Mouse (Mus musculus) intestine, embryonic 16.5 days (tissue): ENCODE data around the gene Cd300lb. TPM values are rescaled to one million over a fixed set of nuclear protein-coding genes. Genes with fewer than 3 reads are reported as not detected.

Source experiments
- ATAC-seq: fragments of 200-750 bp; cut with Nextera tagmentation; 2 replicates; pipeline ENCODE4 v1.8.0; 2017; ENCODE audit warnings: moderate TSS enrichment, moderate library complexity
- H3K27ac ChIP-seq: fragments of 300-500 bp; sonication (generic); 2 replicates; pipeline ENCODE4 v1.5.1; 2014; ENCODE audit warnings: mild to moderate bottlenecking, low read length
- H3K27me3 ChIP-seq: fragments of 300-500 bp; sonication (generic); replicated peaks from 2 replicates; pipeline ENCODE4 v1.6.1; 2014; ENCODE audit warnings: low read length, control low read depth, mixed read lengths; ENCODE audit not compliant: control insufficient read depth, insufficient read depth
- H3K36me3 ChIP-seq: fragments of 300-500 bp; sonication (generic); 2 replicates; pipeline ENCODE4 v1.6.1; 2014; ENCODE audit warnings: low read length, control low read depth; ENCODE audit not compliant: control insufficient read depth, insufficient read depth
- H3K4me1 ChIP-seq: fragments of 300-500 bp; sonication (generic); 2 replicates; pipeline ENCODE4 v1.6.1; 2014; ENCODE audit warnings: low read length, control low read depth, mixed read lengths; ENCODE audit not compliant: control insufficient read depth, insufficient read depth
- H3K4me2 ChIP-seq: fragments of 300-500 bp; sonication (generic); 2 replicates; pipeline ENCODE4 v1.6.1; 2014; ENCODE audit warnings: low read depth, low read length, control low read depth
- H3K4me3 ChIP-seq: fragments of 300-500 bp; sonication (generic); 2 replicates; pipeline ENCODE4 v1.5.1; 2014; ENCODE audit warnings: mild to moderate bottlenecking, low read length
- H3K9ac ChIP-seq: fragments of 300-500 bp; sonication (generic); 2 replicates; pipeline ENCODE4 v1.6.1; 2014; ENCODE audit warnings: low read depth, low read length
- H3K9me3 ChIP-seq: fragments of 300-500 bp; sonication (generic); 2 replicates; pipeline ENCODE4 v1.6.1; 2016; ENCODE audit warnings: low read length, control low read depth; ENCODE audit not compliant: control insufficient read depth
- WGBS: fragments of 180-500 bp; shearing (Covaris S2); extraction: QIAGEN DNeasy Blood & Tissue Kit; methylation state at CpG from one replicate; pipeline ENCODE4 v1.1.7; 2014; 5-methylcytosine and 5-hydroxymethylcytosine counted together
- polyA plus RNA-seq: library from polyadenylated mRNA; unstranded; fragments of >200 nt; fragmentation: Nextera tagmentation; extraction: Ambion mirVana; gene quantifications from 2 replicates; pipeline ENCODE4 v1.2.1, GENCODE M21; 2015

Gene Cd300lb
- polyA plus RNA-seq, result 0.23 and 0.33 TPM in 2 replicates

DNA sequence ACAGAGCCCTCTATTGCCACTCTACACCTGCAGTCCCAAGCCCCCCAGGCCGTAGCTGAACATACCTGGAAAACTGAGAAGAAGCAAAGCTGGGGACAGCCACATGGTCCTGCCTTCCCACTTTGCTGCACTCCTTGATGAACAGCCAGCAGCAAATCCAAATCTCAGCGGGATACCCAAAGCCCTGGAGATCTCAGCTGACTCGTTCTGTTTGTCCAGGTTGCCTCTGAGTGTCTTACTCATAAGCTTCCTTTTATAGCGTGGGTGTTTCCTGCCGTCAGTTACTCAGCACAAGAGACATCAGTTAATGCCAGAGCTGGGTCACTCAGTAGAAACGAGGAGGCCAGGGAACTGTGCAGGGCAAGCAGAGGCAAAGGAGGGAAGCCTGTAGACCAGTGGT, at the start of gene Cd300lb:
Gene Cd300lb, minus strand, starts transcription at position 243 of the 400 bp plus-strand sequence.
- Histone ChIP-seq H3K4me1 (no peaks in the 10 kb centered on the region), H3K27me3 (no peaks in the 10 kb centered on the region), H3K4me2 (no peak within 1 kb of the TSS), H3K9me3 (no peaks in the 10 kb centered on the region), H3K36me3 (no peaks in the 10 kb centered on the region), H3K4me3 (no peak within 1 kb of the TSS), H3K27ac (no peak within 1 kb of the TSS), H3K9ac (no peak within 1 kb of the TSS)
- no peak for ATAC-seq
- WGBS, result 37% methylated on average over 6 of the region's 6 CpGs

DNA sequence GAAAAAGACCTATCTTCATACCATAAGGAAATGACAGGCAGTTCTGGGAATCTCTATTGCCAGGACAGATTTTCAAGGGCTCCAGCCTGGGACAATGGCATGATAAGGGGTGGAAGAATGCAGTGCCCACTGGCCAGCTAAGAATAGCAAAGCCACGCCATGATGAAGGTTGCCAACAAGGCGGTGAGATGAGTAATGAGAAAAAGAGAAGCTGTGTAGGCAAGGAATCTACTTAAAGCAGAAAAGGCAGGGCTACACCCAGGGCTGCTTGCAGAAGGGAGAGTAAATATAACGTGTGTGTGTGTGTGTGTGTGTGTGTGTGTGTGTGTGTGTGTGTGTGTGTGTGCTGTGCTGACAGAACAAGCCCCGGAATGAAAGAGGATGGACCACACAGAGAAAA, 47.7 kb upstream of the Cd300lb start:
- WGBS, result 70% methylated on average over 4 of the region's 4 CpGs
- H3K9ac ChIP-seq, result no peak overlapping the region
- no peak for ATAC-seq
- no peak overlapping the region for H3K4me2 ChIP-seq
- 0 out of 2 replicates have a peak, but pooled peaks cover 2% of the 10 kb centered on the region for H3K9me3 ChIP-seq
- no peaks in the 10 kb centered on the region for H3K36me3 ChIP-seq
- H3K4me3 ChIP-seq, result no peak overlapping the region
- no peaks in the 10 kb centered on the region for H3K4me1 ChIP-seq
- H3K27ac ChIP-seq, result no peak overlapping the region
- no peaks in the 10 kb centered on the region for H3K27me3 ChIP-seq

- H3K9me3 ChIP-seq, result peaks cover 3% of the 10 kb centered on the region; the same call in 1 of the 2 replicates
- no peaks in the 10 kb centered on the region for H3K27me3 ChIP-seq
- no peak overlapping the region for H3K9ac ChIP-seq
- no peak for ATAC-seq
- H3K4me3 ChIP-seq, result no peak overlapping the region
- no peak overlapping the region for H3K27ac ChIP-seq
- 82% methylated on average over 10 of the region's 10 CpGs for WGBS
- H3K4me2 ChIP-seq, result no peak overlapping the region
- H3K36me3 ChIP-seq, result no peaks in the 10 kb centered on the region
- no peaks in the 10 kb centered on the region for H3K4me1 ChIP-seq
Measured at GRCm38 (mm10) chr11:114972726-114973125, 38.5 kb upstream of the Cd300lb start.

DNA sequence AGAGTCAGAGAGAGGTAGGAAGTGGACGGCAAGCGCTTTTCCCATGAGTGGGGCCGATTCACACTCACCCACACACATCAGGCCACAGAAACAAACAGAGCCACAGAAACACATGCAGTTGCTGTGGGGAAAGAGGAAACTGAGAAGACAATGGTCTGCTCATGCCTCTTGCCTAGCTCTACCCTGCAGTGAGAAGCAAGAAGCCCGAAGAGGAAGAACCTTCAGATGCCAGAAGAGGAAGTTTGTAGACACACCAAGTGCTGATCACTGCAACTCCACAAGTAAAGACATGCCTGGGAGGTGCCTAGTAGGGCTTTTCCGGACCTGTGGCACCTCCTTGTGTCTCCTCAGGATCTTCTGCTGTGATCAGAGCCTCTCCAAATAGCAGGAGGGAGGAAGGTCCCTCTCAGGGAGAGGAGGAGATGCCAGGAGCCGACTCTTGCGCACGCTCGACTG, 34.6 kb upstream of the Cd300lb start, which contains the start of gene Cd300c:
Gene Cd300c, minus strand, starts transcription at position 406 of the 456 bp plus-strand sequence.
- no peak within 1 kb of the TSS for H3K4me2 ChIP-seq
- H3K4me1 ChIP-seq, result no peaks in the 10 kb centered on the region
- no peak within 1 kb of the TSS for H3K9ac ChIP-seq
- no peaks in the 10 kb centered on the region for H3K36me3 ChIP-seq
- no peak within 1 kb of the TSS for H3K4me3 ChIP-seq
- H3K9me3 ChIP-seq, result no peaks in the 10 kb centered on the region; the same call in 1 of the 2 replicates
- ATAC-seq, result no peak
- 85% methylated on average over 9 of the region's 9 CpGs for WGBS
- H3K27me3 ChIP-seq, result no peaks in the 10 kb centered on the region
- H3K27ac ChIP-seq, result no peak within 1 kb of the TSS

- Histone ChIP-seq H3K27ac (no peak overlapping the region), H3K4me2 (no peak overlapping the region), H3K9me3 (no peaks in the 10 kb centered on the region), H3K36me3 (no peaks in the 10 kb centered on the region), H3K9ac (no peak overlapping the region), H3K27me3 (no peaks in the 10 kb centered on the region), H3K4me3 (no peak overlapping the region), H3K4me1 (no peaks in the 10 kb centered on the region)
- 56% methylated on average over 3 of the region's 3 CpGs for WGBS
- no peak for ATAC-seq
Measured at GRCm38 (mm10) chr11:114965182-114965828, 31.1 kb upstream of the Cd300lb start.

DNA sequence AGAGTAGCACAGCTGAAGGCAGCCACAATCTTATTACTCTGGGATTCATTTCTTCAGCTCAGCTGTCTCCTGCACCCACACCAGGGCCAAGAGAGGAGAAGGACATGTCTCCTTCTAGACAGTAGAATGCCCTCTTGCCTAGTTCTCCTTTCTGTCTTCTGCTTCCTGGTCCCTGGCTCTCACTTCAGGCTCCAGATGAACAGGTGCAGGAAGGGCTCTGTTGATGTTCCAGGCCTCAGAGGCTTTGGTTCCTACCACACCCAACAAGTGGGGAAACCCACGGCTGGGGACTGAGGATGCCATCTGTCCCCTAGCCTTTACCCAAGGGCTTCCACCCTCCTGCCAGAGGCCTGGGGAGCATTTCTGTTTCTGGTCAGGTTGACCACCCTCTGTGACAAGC, 26.2 kb upstream of the Cd300lb start:
- no peaks in the 10 kb centered on the region for H3K4me1 ChIP-seq
- no peaks in the 10 kb centered on the region for H3K27me3 ChIP-seq
- ATAC-seq, result no peak
- WGBS, result 84% methylated on average over 1 of the region's 1 CpGs
- H3K27ac ChIP-seq, result no peak overlapping the region
- H3K9me3 ChIP-seq, result no peaks in the 10 kb centered on the region
- no peak overlapping the region for H3K9ac ChIP-seq
- no peak overlapping the region for H3K4me2 ChIP-seq
- H3K36me3 ChIP-seq, result no peaks in the 10 kb centered on the region
- no peak overlapping the region for H3K4me3 ChIP-seq

DNA sequence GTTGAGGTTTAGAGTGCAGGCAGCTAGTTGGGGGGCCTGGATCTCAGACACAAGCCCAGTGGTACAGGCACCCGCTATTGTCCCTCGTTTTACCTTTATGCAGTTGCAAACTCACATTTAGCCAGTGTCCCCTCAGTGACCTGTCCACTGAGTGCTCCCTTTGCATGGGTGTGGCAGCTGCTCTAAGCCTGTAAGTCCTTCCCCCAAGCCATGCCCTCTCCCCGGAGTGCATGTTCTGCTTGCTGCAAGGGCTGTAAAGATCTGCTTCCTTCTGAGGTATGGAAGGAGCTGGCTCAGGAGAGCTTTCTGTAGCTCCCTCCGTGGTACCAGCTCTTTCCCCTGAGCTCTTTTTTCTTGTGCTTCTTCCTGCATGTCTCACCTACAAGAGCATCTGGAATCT, 595 bp downstream of the Cd300lb start:
- no peak for ATAC-seq
- Histone ChIP-seq H3K4me2 (no peak overlapping the region), H3K9me3 (no peaks in the 10 kb centered on the region), H3K27ac (no peak overlapping the region), H3K27me3 (no peaks in the 10 kb centered on the region), H3K4me3 (no peak overlapping the region), H3K9ac (no peak overlapping the region), H3K4me1 (no peaks in the 10 kb centered on the region), H3K36me3 (no peaks in the 10 kb centered on the region)
- WGBS, result 65% methylated on average over 4 of the region's 4 CpGs

DNA sequence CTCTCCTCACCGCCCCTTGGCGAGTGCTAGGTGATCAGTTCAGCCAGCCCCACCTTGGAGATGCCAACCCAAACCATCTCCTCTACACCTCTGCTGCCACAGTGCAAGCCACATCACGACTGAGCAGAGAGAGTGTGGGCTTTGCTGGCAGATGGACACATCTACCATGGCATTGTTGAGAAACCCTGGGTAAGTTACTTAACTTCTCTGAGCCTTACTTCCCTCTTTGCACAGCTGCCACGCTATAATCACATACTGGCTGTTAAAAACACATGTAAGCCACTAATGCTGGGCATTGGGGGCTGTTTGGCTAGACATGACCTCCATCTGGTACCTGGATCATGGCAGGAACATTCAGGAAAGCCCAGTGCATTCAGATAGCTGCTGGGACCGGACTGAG, 3.1 kb downstream of the Cd300lb start:
- no peaks in the 10 kb centered on the region for H3K9me3 ChIP-seq
- no peaks in the 10 kb centered on the region for H3K4me1 ChIP-seq
- no peaks in the 10 kb centered on the region for H3K36me3 ChIP-seq
- no peak for ATAC-seq
- no peak overlapping the region for H3K4me3 ChIP-seq
- H3K27ac ChIP-seq, result no peak overlapping the region
- 82% methylated on average over 5 of the region's 5 CpGs for WGBS
- H3K4me2 ChIP-seq, result no peak overlapping the region
- no peak overlapping the region for H3K9ac ChIP-seq
- no peaks in the 10 kb centered on the region for H3K27me3 ChIP-seq

DNA sequence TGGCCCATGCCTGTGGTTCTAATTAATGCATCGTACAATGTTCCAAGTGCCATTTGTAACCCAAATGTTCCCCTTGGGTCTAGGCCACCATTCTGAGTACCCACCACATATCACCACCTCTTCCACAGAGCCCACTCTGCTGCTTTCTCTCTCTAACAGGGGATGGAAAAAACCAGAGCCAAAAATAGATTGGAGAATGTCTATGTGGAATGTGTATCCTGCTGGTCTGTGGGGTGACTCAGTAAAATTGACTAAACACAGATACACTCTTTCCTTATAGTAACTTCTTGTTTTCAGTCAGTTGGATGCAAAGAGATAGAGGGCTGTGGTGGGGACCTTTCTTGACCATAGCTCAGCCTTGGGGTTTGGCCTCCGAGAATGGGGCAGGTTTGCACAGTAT, 4.6 kb downstream of the Cd300lb start:
- Histone ChIP-seq H3K4me2 (no peak overlapping the region), H3K9ac (no peak overlapping the region), H3K27ac (no peak overlapping the region), H3K9me3 (no peaks in the 10 kb centered on the region), H3K4me3 (no peak overlapping the region), H3K36me3 (no peaks in the 10 kb centered on the region), H3K4me1 (no peaks in the 10 kb centered on the region), H3K27me3 (no peaks in the 10 kb centered on the region)
- ATAC-seq, result no peak
- WGBS, result 80% methylated on average over 2 of the region's 2 CpGs

DNA sequence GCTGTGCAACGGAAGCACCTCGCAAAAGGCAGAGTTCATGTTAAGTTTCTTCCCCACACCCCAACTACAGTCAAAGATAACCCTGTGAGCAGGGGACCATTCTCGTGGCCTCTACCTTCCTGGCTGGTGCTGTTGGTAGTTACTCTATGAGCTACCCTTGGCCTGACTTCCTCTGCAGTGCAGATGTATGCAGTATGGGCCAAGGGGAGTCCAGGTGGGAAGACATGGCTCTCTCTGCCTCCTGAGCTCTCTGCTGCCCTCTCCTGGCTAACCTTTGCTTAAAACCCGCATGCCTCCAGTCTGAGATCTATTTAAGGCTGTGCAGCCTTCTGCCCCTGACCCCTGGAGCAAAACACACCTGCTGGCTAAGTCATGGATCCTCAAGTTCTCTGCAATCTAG, 10.2 kb downstream of the Cd300lb start:
- H3K27ac ChIP-seq, result no peak overlapping the region
- H3K4me3 ChIP-seq, result no peak overlapping the region
- H3K4me2 ChIP-seq, result no peak overlapping the region
- ATAC-seq, result no peak
- no peak overlapping the region for H3K9ac ChIP-seq
- WGBS, result 69% methylated on average over 4 of the region's 4 CpGs
- H3K36me3 ChIP-seq, result no peaks in the 10 kb centered on the region
- H3K9me3 ChIP-seq, result no peaks in the 10 kb centered on the region
- no peaks in the 10 kb centered on the region for H3K4me1 ChIP-seq
- no peaks in the 10 kb centered on the region for H3K27me3 ChIP-seq
